Mouse (Mus musculus) lung, postnatal 4 days (tissue): ENCODE results near the gene Slc22a17.
"Not testable (repeated sequence)": the region's sequence is repeated elsewhere in the genome, so short reads cannot be mapped to it uniquely, and the experiment has no call there.

Source experiments
- DNase-seq, 2 experiments: peaks; one replicate each; pipeline ENCODE4 v3.0.0; 2021

Slc22a17 gene

DNA sequence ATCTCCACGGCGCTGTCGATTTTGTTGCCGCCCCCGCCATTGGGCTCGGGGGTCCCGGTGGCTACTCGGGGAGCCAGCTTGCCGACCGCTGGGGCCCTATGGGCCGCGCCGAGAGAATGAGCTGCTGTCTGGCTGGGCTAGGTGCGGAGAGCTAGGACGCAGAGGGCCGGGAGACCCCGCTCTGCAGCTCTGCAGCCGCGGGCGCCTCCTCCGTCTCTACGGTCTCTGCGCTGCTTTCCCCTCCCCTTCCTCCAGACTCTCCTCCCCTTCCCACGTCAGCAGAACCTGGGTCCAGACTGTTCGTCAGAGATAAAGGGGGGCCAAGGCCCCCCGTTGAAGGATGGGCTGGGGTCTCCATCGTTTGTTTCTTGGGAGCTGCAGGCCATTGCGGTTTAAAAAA is at the start of gene Slc22a17:
TSS of gene Slc22a17 (minus strand) at position 247 of the 400 bp plus-strand sequence.
- DNase-seq = peak; percentile 74 to 76

DNA sequence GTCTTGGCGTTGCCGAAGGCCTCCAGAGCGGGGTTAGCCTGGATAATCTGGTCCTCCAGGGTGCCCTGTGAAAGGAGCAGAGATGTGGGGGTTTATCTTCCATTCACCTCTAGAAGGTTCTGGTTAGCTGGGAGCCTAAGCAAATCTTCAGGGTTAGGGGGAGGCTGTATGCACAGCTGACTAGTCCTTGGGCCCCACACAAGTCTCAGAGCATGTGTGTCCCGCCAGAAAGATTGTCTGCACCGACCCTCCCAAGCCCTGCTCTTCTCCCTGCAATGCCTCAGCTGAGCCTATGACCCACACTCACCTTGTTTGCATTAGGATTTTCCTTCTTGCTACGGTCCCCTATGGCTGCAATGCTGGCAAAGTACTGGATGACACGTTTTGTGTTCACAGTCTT is 49.8 kb upstream of the Slc22a17 start:
- DNase-seq = no peak

GRCm38 (mm10) chr14:54961487-54961886 is 48.6 kb upstream of the Slc22a17 start:
- no peak for DNase-seq

GRCm38 (mm10) chr14:54960769-54961168 is 47.8 kb upstream of the Slc22a17 start:
- no peak for DNase-seq

GRCm38 (mm10) chr14:54959853-54960613 is 47.1 kb upstream of the Slc22a17 start:
- not testable (repeated sequence) for DNase-seq

GRCm38 (mm10) chr14:54959197-54959596 is 46.3 kb upstream of the Slc22a17 start:
- no peak for DNase-seq

GRCm38 (mm10) chr14:54958503-54958902 is 45.6 kb upstream of the Slc22a17 start:
- DNase-seq = no peak

DNA sequence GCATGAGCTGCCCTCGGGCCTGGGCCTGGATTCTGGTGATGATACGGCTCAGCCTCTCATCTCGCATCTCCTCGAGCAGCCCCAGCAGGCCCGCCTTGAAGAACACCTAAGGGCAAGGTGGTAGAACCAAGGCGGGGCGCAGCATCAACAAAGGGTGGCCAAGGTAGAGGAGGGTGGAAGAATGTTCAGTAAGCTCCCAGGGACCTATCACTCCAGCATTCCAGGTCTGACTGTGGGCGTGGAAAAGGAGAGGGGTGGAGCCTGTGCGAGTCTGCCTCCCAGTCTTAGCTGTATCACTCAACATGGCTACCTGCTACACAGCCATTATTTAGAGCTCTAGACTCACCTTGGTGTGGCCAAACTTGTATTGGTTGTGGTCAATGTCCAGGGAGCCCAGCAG is 43.6 kb upstream of the Slc22a17 start:
- DNase-seq = no peak

DNA sequence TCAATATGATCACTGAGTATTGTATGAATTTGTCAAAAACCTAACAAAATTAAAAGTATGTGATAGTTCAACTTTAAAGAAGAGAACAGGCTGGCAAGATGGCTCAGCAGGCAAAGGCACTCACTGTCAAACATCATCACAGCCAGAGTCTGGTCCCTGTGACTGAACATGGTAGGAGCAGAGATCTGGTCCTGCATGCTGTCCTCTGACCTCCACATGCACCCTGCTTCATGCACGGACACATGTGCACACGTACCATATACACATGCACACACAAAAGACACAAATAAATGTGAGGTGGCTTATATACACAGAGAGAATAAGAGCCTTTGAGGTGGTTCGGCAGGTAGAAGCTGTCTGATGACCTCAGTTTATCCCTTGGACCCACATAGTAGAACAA is 42.5 kb upstream of the Slc22a17 start:
- DNase-seq = no peak

- no peak for DNase-seq
Measured at GRCm38 (mm10) chr14:54954474-54954873, 41.5 kb upstream of the Slc22a17 start.

DNA sequence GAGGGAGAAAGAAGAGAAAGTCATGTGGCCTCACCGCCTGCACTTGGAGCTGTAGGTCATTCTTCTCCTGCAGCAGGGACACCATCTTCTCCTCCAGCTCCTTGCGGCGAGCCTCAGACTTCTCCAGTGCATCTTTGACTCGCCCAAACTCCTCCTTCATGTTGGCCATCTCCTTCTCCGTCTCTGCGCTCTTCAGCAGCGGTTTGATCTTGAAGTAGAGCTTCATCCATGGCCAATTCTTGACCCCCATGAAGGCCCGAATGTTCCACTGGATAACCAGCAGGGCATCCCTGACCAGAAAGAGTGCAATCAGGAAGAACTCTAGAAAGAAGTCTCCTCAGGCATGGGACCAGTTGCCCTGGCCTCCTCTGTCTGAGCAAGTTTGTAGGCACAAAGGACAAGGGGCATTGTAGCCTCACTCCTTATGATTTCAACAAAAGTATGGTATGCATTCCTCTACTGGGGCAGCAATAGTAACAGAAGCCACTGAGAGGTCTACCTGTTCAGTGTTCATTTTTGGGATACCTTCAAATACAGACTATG is 40.8 kb upstream of the Slc22a17 start:
- DNase-seq = no peak

DNA sequence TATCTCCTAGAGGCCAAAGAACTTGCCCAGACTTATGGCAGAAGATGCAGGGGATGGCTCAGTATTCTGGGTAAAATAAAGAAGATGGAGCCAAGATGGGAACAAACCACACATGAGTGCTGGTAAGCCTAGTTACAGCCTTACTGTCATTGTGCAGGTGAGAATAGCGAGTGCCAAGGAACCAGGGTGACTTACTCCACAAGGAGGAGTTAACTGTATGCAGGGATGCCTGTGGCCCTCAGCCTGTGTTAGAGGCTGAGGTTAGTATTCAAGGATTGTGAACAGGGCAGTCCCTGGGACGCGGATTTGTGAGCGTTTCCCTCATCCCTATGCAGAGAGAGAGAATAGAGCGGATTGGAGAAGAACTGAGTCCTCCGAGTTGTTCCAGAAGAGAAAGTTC is 38.7 kb upstream of the Slc22a17 start:
- DNase-seq = no peak

- no peak for DNase-seq
Measured at GRCm38 (mm10) chr14:54950493-54950892, 37.6 kb upstream of the Slc22a17 start.

DNA sequence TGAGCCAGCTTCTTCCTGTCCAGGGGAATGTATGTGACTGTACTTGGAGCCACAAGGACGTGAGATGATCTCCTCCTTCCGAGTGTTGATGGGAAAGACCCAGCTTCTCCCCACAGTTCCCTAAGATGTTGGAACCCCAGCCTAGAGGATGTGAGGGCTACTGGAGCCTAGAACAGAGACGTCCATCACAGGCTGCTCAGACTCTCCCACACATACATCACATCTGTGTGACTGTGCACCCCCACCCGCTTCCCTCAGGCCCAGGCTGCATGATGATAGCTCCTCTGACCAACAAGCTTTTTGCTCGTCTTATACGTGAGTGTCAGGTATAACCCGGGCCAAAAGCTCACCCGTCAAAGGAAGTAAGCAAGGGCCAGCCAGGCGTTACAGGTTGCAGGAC is 35.8 kb upstream of the Slc22a17 start:
- no peak for DNase-seq

- DNase-seq = not testable (repeated sequence)
Measured at GRCm38 (mm10) chr14:54947008-54947407, 34.1 kb upstream of the Slc22a17 start.

- no peak for DNase-seq
Measured at GRCm38 (mm10) chr14:54945975-54946704, 33.2 kb upstream of the Slc22a17 start.

DNA sequence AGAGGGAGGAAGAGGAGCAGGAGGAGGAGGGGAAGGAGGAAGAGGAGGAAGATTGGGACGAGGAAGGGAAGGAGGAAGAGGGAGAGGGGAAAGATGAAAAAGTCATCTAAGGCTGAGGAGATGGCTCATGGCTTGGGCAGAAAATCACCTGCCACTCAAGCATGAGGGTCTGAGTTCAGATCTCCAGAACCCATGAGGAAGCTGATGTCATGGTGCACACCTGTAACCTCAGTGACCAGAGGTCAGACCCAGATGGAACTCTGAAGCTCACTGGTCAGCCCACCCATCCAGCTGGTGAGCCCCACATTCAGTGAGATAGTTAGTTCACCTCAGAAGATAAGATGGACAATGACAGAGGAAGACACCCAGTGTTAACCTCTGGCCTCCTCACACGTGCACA is 32.0 kb upstream of the Slc22a17 start:
- DNase-seq = no peak

- DNase-seq = no peak
Measured at GRCm38 (mm10) chr14:54943971-54944370, 31.0 kb upstream of the Slc22a17 start.

- no peak for DNase-seq
Measured at GRCm38 (mm10) chr14:54942479-54942878, 29.5 kb upstream of the Slc22a17 start.

- DNase-seq = no peak
Measured at GRCm38 (mm10) chr14:54941024-54941978, 28.4 kb upstream of the Slc22a17 start.

GRCm38 (mm10) chr14:54940176-54940530 is 27.2 kb upstream of the Slc22a17 start:
- no peak for DNase-seq

DNA sequence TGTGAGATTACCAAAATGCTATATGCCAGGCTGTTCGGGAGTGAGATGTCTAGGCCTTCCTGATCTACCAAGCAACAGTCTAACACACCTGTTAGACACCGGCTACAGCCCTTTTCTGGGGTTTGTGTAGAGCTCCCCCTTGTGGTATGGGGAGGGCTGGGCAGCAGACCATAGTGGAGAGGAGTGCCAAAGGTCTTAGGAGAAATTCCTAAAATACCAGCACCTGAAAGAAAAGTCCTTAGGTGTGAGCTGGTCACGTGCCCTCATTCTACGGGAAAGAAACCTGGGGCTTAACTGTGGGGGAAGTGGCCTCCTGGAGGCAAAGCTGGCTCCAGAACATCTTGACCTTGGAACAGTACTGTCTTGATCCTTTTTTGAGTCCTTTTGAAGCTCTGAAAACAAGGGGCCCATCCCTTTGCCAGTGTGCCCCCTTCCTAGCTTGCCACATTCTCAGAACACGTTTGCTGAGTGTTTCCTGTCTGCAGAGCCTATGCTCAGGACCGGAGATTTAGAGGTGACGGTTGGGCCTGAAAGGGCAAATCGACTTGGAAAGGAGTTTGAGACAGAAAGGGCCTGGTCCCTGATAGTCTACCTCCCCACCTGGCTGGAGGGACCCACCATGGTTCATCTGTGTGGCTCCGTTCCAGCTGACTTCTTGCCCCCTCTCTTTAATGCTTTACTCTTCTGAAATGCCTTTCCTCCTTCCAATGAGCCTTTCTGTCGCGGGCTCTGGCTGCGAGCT is 26.7 kb upstream of the Slc22a17 start:
- DNase-seq = peak; percentile 79 to 82
